Mouse (Mus musculus) embryo, embryonic 11.5 days (tissue): ENCODE data around the gene Oprl1.

Experiments
- DNase-seq: peaks from one replicate; pipeline ENCODE4 v3.0.0-alpha.2; 2012; ENCODE audit warnings: low read depth, low spot score

The Oprl1 gene

DNA sequence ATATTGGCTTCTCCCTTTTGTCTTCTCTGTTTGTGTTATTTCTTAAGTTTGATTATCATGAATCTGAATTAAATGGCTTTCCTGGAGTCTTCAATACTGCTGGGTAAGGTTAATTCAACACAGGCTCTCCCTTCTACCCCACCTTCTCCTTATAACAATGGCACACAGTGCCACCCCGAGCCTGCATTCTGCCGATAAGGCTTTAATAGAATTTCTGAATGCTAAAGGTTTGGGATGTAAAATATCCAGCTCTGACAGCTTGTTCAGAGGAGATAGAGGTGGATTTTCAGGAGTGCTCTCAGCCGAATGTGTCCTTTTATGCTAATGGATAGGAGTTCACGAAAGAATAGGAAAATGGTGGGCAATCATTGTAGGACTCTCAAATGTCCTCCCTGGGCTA is 50.4 kb downstream of the Oprl1 start:
- no peak for DNase-seq

- DNase-seq = no peak
Measured at GRCm38 (mm10) chr2:181766672-181767557, 52.1 kb downstream of the Oprl1 start.

DNA sequence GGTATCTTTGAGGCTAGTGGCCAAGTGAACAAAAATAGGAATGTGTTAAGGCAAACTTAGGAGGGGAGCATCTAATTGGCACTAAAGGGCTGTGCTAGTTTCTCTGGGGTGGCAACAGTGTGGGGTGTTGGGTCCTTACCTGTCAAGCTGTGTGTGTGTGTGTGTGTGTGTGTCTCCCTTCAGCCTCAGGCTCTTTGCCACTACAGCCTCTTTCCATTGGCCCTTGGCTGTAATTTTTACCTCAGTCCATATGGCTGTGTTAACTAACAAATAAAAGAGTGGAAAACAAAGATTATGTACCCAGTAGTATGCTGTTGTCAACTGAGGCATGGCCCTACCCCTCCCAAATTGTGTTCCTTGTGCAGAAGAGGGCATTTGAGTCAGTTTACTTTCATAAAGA is 53.6 kb downstream of the Oprl1 start:
- DNase-seq = no peak

GRCm38 (mm10) chr2:181769397-181769796 is 54.6 kb downstream of the Oprl1 start:
- DNase-seq = no peak
